Mouse (Mus musculus) neural tube, embryonic 11.5 days (tissue): ENCODE results near the gene Unc50. TPM values are rescaled to one million over a fixed set of nuclear protein-coding genes. Genes with fewer than 3 reads are reported as not detected.

Source experiments
- ATAC-seq: fragments of 200-750 bp; cut with Nextera tagmentation; 2 replicates; pipeline ENCODE4 v1.8.0; 2017; ENCODE audit warnings: moderate number of reproducible peaks, mild to moderate bottlenecking, moderate TSS enrichment, moderate library complexity; ENCODE audit not compliant: insufficient read depth, low FRiP score, low TSS enrichment
- DNase-seq: peaks from one replicate; pipeline ENCODE4 v3.0.0-alpha.2; 2015; ENCODE audit warnings: low spot score
- H3K27ac ChIP-seq: fragments of 300-500 bp; sonication (generic); 2 replicates; pipeline ENCODE4 v1.5.1; 2014; ENCODE audit warnings: low read depth, mild to moderate bottlenecking, low read length
- H3K27me3 ChIP-seq: fragments of 300-500 bp; sonication (generic); 2 replicates; pipeline ENCODE4 v1.6.1; 2014; ENCODE audit warnings: mild to moderate bottlenecking, low read length, mixed read lengths; ENCODE audit not compliant: control insufficient read depth, insufficient read depth
- H3K36me3 ChIP-seq: fragments of 300-500 bp; sonication (generic); 2 replicates; pipeline ENCODE4 v1.6.1; 2014; ENCODE audit warnings: mild to moderate bottlenecking, low read length, moderate library complexity, mixed read lengths; ENCODE audit not compliant: control insufficient read depth, insufficient read depth
- H3K4me1 ChIP-seq: fragments of 300-500 bp; sonication (generic); 2 replicates; pipeline ENCODE4 v1.6.1; 2014; ENCODE audit warnings: low read length, mixed read lengths; ENCODE audit not compliant: control insufficient read depth, insufficient read depth
- H3K4me2 ChIP-seq: fragments of 300-500 bp; sonication (generic); 2 replicates; pipeline ENCODE4 v1.6.1; 2014; ENCODE audit warnings: low read depth, mild to moderate bottlenecking, moderate library complexity
- H3K4me3 ChIP-seq: fragments of 300-500 bp; sonication (generic); 2 replicates; pipeline ENCODE4 v1.5.1; 2014; ENCODE audit warnings: low read depth, low read length
- H3K9ac ChIP-seq: fragments of 300-500 bp; sonication (generic); 2 replicates; pipeline ENCODE4 v1.6.1; 2014; ENCODE audit warnings: mild to moderate bottlenecking, low read length
- H3K9me3 ChIP-seq: fragments of 300-500 bp; sonication (generic); 2 replicates; pipeline ENCODE4 v1.6.1; 2016; ENCODE audit warnings: low read length; ENCODE audit not compliant: control insufficient read depth
- WGBS: fragments of 180-500 bp; shearing (Covaris S2); extraction: QIAGEN DNeasy Blood & Tissue Kit; methylation state at CpG from one replicate; pipeline ENCODE4 v1.1.7; 2014; 5-methylcytosine and 5-hydroxymethylcytosine counted together
- polyA plus RNA-seq: library from polyadenylated mRNA; unstranded; fragments of >200 nt; fragmentation: Nextera tagmentation; extraction: Ambion mirVana; gene quantifications from 2 replicates; pipeline ENCODE4 v1.2.1, GENCODE M21; 2014

Gene Unc50
- polyA plus RNA-seq, 1 experiment from 2014 or later = 114 TPM

DNA sequence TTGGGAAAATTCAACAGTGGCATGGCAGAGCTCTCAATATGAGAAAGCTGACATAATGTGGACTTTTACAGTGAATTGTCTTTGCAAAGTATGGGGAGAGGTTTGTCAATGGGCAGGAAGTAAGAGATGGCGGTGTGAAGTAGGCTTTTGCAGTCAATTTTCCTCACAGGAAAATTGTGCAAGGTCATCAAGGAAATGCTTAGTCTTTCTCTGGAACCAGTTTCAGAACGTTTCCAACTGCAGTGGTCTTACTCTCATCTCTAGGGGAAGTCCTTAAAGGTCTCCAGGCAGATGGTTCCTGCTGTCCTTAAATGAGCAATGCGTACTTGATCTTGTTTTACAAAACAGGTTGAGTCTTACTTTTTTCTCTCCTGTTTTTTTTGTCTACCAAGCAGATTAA, 57.1 kb downstream of the Unc50 start:
- Histone ChIP-seq H3K4me1 (no peaks in the 10 kb centered on the region), H3K27ac (no peak overlapping the region), H3K4me2 (no peak overlapping the region), H3K36me3 (no peaks in the 10 kb centered on the region), H3K9me3 (no peaks in the 10 kb centered on the region), H3K27me3 (no peaks in the 10 kb centered on the region), H3K9ac (no peak overlapping the region), H3K4me3 (no peak overlapping the region)
- WGBS = 85% methylated on average over 3 of the region's 3 CpGs
- DNase-seq (no peak), ATAC-seq (no peak)

DNA sequence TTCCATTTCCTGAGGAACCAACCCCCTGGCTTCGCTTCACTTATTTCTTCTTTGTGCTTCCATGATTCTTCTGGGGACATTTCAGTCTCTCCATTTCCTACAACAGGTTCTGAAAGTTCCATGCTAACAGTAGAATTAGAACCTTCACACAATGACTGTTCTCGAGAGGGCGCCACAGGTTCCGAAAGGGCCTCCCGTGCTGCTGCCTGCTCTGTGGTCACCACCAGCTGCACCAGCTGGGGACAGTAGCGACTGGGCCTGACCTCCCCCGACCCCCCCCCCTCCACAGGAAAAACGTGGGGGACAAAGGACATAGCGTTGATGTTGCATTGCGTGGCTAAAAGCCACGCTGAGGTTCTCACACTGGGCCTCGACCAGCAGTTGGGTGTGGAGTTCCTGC, 58.6 kb downstream of the Unc50 start:
- H3K36me3 ChIP-seq = no peaks in the 10 kb centered on the region
- no peaks in the 10 kb centered on the region for H3K9me3 ChIP-seq
- no peak overlapping the region for H3K27ac ChIP-seq
- WGBS = 87% methylated on average over 12 of the region's 12 CpGs
- H3K4me2 ChIP-seq = no peak overlapping the region
- no peak for DNase-seq
- H3K4me3 ChIP-seq = no peak overlapping the region
- H3K27me3 ChIP-seq = no peaks in the 10 kb centered on the region
- ATAC-seq = no peak
- no peak overlapping the region for H3K9ac ChIP-seq
- no peaks in the 10 kb centered on the region for H3K4me1 ChIP-seq

Other genes starting within 250 kb of the Unc50 start
- not detected in 2 replicates for gene Cnga3, start 215.7 kb upstream of the Unc50 start, polyA plus RNA-seq
- 24.4 and 25.8 TPM in 2 replicates for gene Inpp4a, start 130.3 kb upstream of the Unc50 start, polyA plus RNA-seq
- gene Coa5, start within 50 bp of the Unc50 start, polyA plus RNA-seq = 61.7 and 64.0 TPM in 2 replicates
- gene Mgat4a, start 110.9 kb downstream of the Unc50 start, polyA plus RNA-seq = 3.1 and 4.5 TPM in 2 replicates